Mouse (Mus musculus) midbrain, embryonic 16.5 days (tissue): ENCODE results near the gene H2-Ke6. TPM values are rescaled to one million over a fixed set of nuclear protein-coding genes. Genes with fewer than 3 reads are reported as not detected.

ENCODE experiments used
- ATAC-seq: fragments of 200-750 bp; cut with Nextera tagmentation; 2 replicates; pipeline ENCODE4 v1.8.0; 2017; ENCODE audit warnings: moderate TSS enrichment
- H3K27ac ChIP-seq: fragments of 300-500 bp; sonication (generic); 2 replicates; pipeline ENCODE4 v1.5.1; 2014; ENCODE audit warnings: mild to moderate bottlenecking, low read length, mixed read lengths
- H3K27me3 ChIP-seq: fragments of 300-500 bp; sonication (generic); 2 replicates; pipeline ENCODE4 v1.6.1; 2014; ENCODE audit warnings: low read depth, low read length, mixed read lengths; ENCODE audit not compliant: control insufficient read depth, insufficient read depth
- H3K36me3 ChIP-seq: fragments of 300-500 bp; sonication (generic); 2 replicates; pipeline ENCODE4 v1.6.1; 2014; ENCODE audit warnings: mild to moderate bottlenecking, low read length, moderate library complexity, mixed read lengths; ENCODE audit not compliant: control insufficient read depth, insufficient read depth
- H3K4me1 ChIP-seq: fragments of 300-500 bp; sonication (generic); 2 replicates; pipeline ENCODE4 v1.6.1; 2014; ENCODE audit warnings: mild to moderate bottlenecking, low read length, mixed read lengths; ENCODE audit not compliant: control insufficient read depth, insufficient read depth
- H3K4me2 ChIP-seq: fragments of 300-500 bp; sonication (generic); 2 replicates; pipeline ENCODE4 v1.6.1; 2014; ENCODE audit warnings: mild to moderate bottlenecking, low read length, mixed read lengths
- H3K4me3 ChIP-seq: fragments of 300-500 bp; sonication (generic); 2 replicates; pipeline ENCODE4 v1.5.1; 2014; ENCODE audit warnings: low read depth, mild to moderate bottlenecking, low read length, moderate library complexity, mixed read lengths
- H3K9ac ChIP-seq: fragments of 300-500 bp; sonication (generic); 2 replicates; pipeline ENCODE4 v1.6.1; 2014; ENCODE audit warnings: low read depth, low read length, mixed read lengths
- H3K9me3 ChIP-seq: fragments of 300-500 bp; sonication (generic); replicated peaks from 2 replicates; pipeline ENCODE4 v1.6.1; 2014; ENCODE audit warnings: mild to moderate bottlenecking, low read length, mixed read lengths; ENCODE audit not compliant: control insufficient read depth, poor library complexity, severe bottlenecking
- whole genome bisulfite sequencing: fragments of 180-500 bp; shearing (Covaris S2); extraction: QIAGEN DNeasy Blood & Tissue Kit; methylation state at CpG from one replicate; pipeline ENCODE4 v1.1.7; 2014; 5-methylcytosine and 5-hydroxymethylcytosine counted together
- polyA plus RNA-seq: library from polyadenylated mRNA; unstranded; fragments of >200 nt; fragmentation: Nextera tagmentation; extraction: Ambion mirVana; gene quantifications from 2 replicates; pipeline ENCODE4 v1.2.1, GENCODE M21; 2015

Gene H2-Ke6
- polyA plus RNA-seq, 1 experiment from 2014 or later, result 61.3 TPM

DNA sequence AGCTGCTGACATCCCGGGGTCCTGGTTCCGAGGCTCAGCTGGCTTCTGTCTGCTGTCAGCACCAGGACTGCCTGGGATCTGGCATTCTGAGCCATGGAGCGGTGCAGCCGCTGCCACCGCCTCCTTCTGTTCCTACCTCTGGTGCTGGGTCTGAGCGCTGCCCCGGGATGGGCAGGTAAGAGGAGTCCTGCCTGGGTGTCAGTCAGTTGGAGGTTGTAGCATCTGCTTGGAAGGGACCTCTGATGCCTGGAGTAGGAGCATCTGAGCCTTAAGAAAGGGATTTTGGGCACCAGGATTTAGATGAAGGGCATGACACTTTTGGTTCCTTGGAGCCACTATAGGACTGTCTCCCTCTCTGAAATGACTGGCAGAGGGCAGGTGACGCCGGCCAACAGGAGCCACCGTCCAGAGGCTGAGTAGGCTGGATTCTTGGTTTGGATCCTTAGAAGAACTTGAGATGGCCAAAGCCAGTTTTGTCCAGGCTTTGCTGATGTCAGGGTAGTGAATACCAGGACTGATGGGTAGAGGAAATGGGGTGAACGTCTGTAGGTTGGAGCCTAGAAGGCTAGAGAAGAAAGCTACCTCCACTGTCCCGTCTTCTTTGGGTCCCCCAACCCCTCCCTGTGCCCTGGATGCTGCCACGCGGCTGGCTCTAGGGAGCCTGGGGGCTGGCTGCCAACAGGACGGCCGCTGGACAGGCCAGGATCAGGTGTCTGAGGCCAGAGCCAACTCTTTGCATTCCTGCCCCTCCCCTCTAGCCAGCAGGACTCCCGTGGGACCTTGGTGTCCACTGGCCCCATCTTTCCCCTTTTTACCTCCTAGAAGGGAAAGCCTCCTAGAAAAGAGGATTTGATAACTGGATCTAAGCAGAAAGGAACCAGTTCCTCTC, 11.9 kb upstream of the H2-Ke6 start:
- H3K4me3 ChIP-seq, result peak overlapping the region; percentile 21
- no peaks in the 10 kb centered on the region for H3K9me3 ChIP-seq
- H3K9ac ChIP-seq, result peak overlapping the region; percentile 57
- WGBS, result 29% methylated on average over 17 of the region's 17 CpGs
- 0 out of 2 replicates have a peak, but pooled peaks have one; percentile 8 for ATAC-seq
- no peak overlapping the region for H3K27ac ChIP-seq
- peaks cover 15% of the 10 kb centered on the region for H3K4me1 ChIP-seq
- H3K27me3 ChIP-seq, result no peaks in the 10 kb centered on the region; the same call in 1 of the 2 replicates
- peak overlapping the region; percentile 61 for H3K4me2 ChIP-seq
- H3K36me3 ChIP-seq, result peaks cover 25% of the 10 kb centered on the region

DNA sequence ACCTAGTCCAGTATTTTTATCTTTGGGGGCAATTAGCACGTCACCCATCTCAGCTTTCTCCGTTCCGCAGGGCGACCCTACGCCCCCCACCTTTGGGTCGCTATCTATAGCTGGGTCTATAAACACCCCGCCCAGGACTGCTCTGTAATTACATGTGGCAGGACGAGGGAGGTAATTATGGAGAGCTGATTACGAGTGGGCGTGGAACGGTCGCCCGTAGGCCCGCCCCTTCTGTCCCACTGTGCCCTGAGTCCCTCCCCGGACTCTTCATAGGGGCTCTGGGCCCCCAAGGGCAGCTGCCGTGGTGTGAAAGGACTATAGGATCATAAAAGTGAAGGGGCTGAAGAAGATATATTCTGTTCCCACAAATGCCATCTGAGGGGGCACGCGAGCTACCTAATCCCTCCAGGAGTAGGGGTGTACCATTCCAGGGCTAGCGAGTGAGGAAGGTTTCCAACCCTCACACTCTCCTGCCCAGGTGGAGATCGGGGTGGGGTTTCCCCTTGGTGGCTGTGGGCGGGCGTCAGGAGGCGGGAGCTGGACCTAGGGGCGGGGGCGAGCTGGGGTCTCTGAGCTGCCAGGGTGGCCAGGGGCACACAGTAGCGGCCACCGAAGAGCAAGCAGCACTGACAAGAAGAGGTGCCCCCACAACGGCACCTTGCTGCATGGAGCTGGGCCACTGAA, 11.2 kb upstream of the H2-Ke6 start, which contains the start of gene Col11a2:
Col11a2 (plus strand) TSS at position 560 of the 684 bp plus-strand sequence.
- WGBS, result 8% methylated on average over 28 of the region's 28 CpGs
- no peak within 1 kb of the TSS for H3K27ac ChIP-seq
- peaks cover 25% of the 10 kb centered on the region for H3K36me3 ChIP-seq

GRCm38 (mm10) chr17:34038440-34038839, 10.6 kb upstream of the H2-Ke6 start:
- ATAC-seq, result no peak
- Histone ChIP-seq H3K27me3 (no peaks in the 10 kb centered on the region; the same call in 1 of the 2 replicates), H3K9ac (peak overlapping the region; percentile 57), H3K4me2 (peak overlapping the region; percentile 61), H3K4me3 (peak overlapping the region; percentile 21; the same call in 1 of the 2 replicates), H3K27ac (no peak overlapping the region), H3K4me1 (peaks cover 15% of the 10 kb centered on the region), H3K9me3 (no peaks in the 10 kb centered on the region), H3K36me3 (peaks cover 25% of the 10 kb centered on the region)
- WGBS, result 16% methylated on average over 21 of the region's 21 CpGs

More for the DNA sequence above, 11.2 kb upstream of the H2-Ke6 start, which contains the start of gene Col11a2:
- H3K9ac ChIP-seq, result peak within 1 kb of the TSS; percentile 57
- peak within 1 kb of the TSS; percentile 21 for H3K4me3 ChIP-seq
- H3K9me3 ChIP-seq, result no peaks in the 10 kb centered on the region
- peak; percentile 43 for ATAC-seq
- no peaks in the 10 kb centered on the region; the same call in 1 of the 2 replicates for H3K27me3 ChIP-seq
- peak within 1 kb of the TSS; percentile 61 for H3K4me2 ChIP-seq
- peaks cover 15% of the 10 kb centered on the region for H3K4me1 ChIP-seq

DNA sequence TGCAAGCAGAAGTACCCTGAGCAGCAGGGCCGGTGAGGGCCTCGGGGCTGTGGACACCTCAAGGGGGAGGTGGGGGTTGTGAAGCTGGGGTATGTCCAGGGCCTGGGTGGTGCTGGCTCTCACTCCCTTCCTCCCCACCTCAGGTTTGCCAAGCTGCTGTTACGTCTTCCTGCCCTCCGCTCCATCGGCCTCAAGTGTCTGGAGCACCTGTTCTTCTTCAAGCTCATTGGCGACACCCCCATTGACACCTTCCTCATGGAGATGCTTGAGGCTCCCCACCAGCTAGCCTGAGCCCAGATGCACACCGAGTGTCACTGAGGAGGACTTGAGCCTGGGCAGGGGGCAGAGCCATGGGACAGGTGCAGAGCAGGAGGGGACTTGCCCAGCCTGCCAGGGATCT, 9.4 kb upstream of the H2-Ke6 start:
- 93% methylated on average over 7 of the region's 7 CpGs for WGBS

DNA sequence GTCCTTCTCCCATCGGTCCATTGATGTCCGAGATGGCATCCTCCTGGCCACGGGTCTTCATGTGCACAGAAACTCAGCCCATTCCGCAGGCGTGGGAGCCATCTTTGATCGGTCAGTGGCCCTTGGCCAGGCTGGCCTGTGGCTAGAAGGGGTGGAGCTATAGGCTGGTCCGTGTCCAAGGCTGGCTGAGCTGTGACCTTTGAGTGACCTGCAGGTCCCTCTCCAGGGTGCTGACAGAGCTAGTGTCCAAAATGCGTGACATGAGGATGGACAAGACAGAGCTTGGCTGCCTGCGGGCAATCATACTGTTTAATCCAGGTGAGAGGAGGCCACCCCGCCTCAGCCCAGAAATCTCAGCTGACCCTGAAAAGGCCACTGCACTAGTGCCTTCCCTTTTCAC, 8.8 kb upstream of the H2-Ke6 start:
- WGBS, result 81% methylated on average over 10 of the region's 10 CpGs
- no peaks in the 10 kb centered on the region; the same call in 1 of the 2 replicates for H3K27me3 ChIP-seq
- no peak overlapping the region for H3K9ac ChIP-seq
- no peak for ATAC-seq
- no peak overlapping the region for H3K27ac ChIP-seq
- no peaks in the 10 kb centered on the region for H3K9me3 ChIP-seq
- H3K4me1 ChIP-seq, result peaks cover 26% of the 10 kb centered on the region
- peaks cover 25% of the 10 kb centered on the region for H3K36me3 ChIP-seq
- no peak overlapping the region for H3K4me3 ChIP-seq
- no peak overlapping the region for H3K4me2 ChIP-seq

More for the DNA sequence above, 9.4 kb upstream of the H2-Ke6 start:
- Histone ChIP-seq H3K4me2 (no peak overlapping the region), H3K27me3 (no peaks in the 10 kb centered on the region; the same call in 1 of the 2 replicates), H3K9me3 (no peaks in the 10 kb centered on the region), H3K4me3 (no peak overlapping the region), H3K4me1 (peaks cover 26% of the 10 kb centered on the region), H3K36me3 (peaks cover 25% of the 10 kb centered on the region), H3K27ac (no peak overlapping the region), H3K9ac (no peak overlapping the region)
- no peak for ATAC-seq

GRCm38 (mm10) chr17:34035517-34035916, 7.7 kb upstream of the H2-Ke6 start:
- Histone ChIP-seq H3K27me3 (no peaks in the 10 kb centered on the region; the same call in 1 of the 2 replicates), H3K9ac (no peak overlapping the region), H3K36me3 (peaks cover 25% of the 10 kb centered on the region), H3K4me1 (peaks cover 29% of the 10 kb centered on the region), H3K9me3 (no peaks in the 10 kb centered on the region), H3K27ac (no peak overlapping the region), H3K4me3 (no peak overlapping the region), H3K4me2 (no peak overlapping the region)
- 88% methylated on average over 8 of the region's 9 CpGs for WGBS
- ATAC-seq, result no peak

DNA sequence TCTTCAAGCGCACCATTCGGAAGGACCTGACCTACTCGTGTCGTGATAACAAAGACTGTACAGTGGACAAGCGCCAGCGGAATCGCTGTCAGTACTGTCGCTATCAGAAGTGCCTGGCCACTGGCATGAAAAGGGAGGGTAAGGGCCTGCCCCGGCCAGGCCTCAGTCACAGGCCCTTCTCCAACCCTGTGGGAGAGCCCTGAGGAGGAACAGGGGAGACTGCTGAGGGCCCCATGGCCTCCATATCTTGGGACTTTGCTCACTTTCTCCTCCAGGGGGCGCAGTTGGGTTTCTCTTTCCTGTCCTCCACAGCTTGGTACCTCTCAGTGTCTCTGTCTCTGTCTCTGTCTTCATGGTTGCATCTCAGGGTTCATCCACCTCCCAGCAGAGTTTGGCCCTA, 6.2 kb upstream of the H2-Ke6 start:
- H3K4me1 ChIP-seq, result peaks cover 35% of the 10 kb centered on the region
- no peak overlapping the region for H3K9ac ChIP-seq
- no peak for ATAC-seq
- peaks cover 28% of the 10 kb centered on the region for H3K36me3 ChIP-seq
- 76% methylated on average over 10 of the region's 10 CpGs for WGBS
- H3K27me3 ChIP-seq, result no peaks in the 10 kb centered on the region; the same call in 1 of the 2 replicates
- no peaks in the 10 kb centered on the region for H3K9me3 ChIP-seq
- H3K27ac ChIP-seq, result no peak overlapping the region
- H3K4me3 ChIP-seq, result no peak overlapping the region
- H3K4me2 ChIP-seq, result no peak overlapping the region

DNA sequence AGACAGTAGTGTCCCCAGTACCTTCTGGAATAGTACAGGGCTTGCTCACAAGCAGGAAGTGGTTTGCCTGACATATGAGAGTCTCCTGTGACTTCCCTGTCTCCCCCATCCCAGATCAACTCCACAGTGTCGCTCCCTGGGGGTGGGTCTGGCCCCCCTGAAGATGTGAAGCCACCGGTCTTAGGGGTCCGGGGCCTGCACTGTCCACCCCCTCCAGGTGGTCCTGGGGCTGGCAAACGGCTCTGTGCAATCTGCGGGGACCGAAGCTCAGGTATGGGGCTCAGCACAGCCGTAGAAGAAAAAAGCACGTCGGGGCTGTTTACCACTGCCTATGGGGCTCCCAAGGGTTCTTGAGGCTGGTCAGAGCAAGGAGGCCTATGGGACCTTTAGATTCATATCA, 5.6 kb upstream of the H2-Ke6 start:
- Histone ChIP-seq H3K4me1 (peaks cover 34% of the 10 kb centered on the region), H3K4me2 (peak overlapping the region; percentile 85; the same call in 1 of the 2 replicates), H3K27me3 (no peaks in the 10 kb centered on the region; the same call in 1 of the 2 replicates), H3K9me3 (no peaks in the 10 kb centered on the region), H3K27ac (no peak overlapping the region), H3K36me3 (peaks cover 33% of the 10 kb centered on the region), H3K4me3 (0 out of 2 replicates have a peak overlapping the region, but pooled peaks have one; percentile 81), H3K9ac (no peak overlapping the region)
- 95% methylated on average over 9 of the region's 9 CpGs for WGBS
- no peak for ATAC-seq
